Mouse (Mus musculus) heart, adult 2 months (tissue): ENCODE results near the gene Cog7.

Experiments
- CTCF ChIP-seq: fragments of 200-600 bp; IDR thresholded peaks from 2 replicates; pipeline ENCODE4 v1.8.1; 2022; ENCODE audit warnings: antibody characterized with exemption, mild to moderate bottlenecking, moderate library complexity
- POLR2A ChIP-seq: fragments of 200-500 bp; IDR thresholded peaks from 2 replicates; pipeline ENCODE4 v1.6.1; 2011; ENCODE audit warnings: mild to moderate bottlenecking, low read depth, low read length, control low read depth; ENCODE audit not compliant: insufficient read depth

DNA sequence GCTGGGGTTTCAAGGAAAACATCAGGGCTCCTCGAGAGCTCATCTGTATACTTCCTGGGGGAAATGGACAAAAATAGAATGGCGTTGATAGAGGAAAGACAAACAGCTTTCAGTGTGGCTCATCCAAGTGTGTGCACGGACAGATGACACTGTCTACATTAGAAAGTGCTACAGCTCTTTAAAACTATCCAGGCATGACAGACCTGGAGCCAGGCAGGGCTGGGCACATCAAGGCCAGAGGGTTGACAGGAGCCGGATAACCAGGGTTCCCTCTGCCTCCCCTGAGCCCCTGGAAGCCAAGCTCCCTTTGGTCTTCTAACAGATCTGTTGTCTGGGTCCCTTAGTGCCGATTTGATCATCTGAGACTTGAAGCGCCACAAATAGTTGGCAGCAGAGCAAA is 139.3 kb downstream of the Cog7 start:
- TF ChIP-seq CTCF, result no peak
- TF ChIP-seq POLR2A, result no peak
